Mouse (Mus musculus) cerebellum, adult 2 months (tissue): ENCODE measurements around the gene Tedc1.

Experiments
- CTCF ChIP-seq: fragments of 200-500 bp; IDR thresholded peaks from 2 replicates; pipeline ENCODE4 v1.5.1; 2011; ENCODE audit warnings: low read depth, mild to moderate bottlenecking, control low read depth, low read length, moderate library complexity, borderline replicate concordance; ENCODE audit not compliant: insufficient read depth
- POLR2A ChIP-seq: fragments of 200-500 bp; IDR thresholded peaks from 2 replicates; pipeline ENCODE4 v1.6.1; 2011; ENCODE audit warnings: low read length, control low read depth, borderline replicate concordance; ENCODE audit not compliant: insufficient read depth

DNA sequence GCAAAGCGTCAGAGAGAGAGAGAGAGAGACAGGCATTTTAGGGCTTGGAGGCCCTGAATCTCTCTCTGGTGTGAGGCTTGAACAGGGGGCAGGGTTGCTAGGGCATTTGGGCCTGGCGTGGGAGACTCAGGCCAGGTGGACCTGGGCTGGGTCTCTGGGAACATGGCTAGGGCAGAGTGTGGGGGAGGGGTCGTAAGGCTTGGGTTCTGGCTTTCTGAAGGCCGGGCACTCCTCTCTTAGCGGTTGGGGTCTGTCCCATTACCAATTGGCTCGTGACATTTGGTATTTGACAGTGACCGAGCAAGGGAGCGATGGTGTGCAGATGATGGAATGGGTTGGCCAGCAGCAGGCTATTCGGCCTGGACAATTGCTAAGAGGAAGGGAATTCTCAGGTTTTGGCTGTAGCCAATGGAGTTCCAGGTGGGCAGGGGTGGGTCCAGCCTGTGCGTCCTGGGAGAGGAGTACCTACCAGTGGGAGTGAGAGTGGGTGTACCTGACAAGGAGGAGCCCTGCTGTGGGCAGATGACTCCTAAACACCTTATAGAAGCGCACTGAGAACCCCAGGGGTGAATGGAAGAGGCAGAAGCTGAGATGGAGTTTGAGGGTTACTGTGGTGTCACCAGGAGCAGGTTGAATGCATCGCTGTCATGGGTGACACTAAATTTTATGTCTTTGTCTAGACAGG lies 30.2 kb downstream of the Tedc1 start:
- no peak for TF ChIP-seq CTCF
- TF ChIP-seq POLR2A: no peak
